Mouse (Mus musculus): ENCODE results near the gene Brpf3.

DNA sequence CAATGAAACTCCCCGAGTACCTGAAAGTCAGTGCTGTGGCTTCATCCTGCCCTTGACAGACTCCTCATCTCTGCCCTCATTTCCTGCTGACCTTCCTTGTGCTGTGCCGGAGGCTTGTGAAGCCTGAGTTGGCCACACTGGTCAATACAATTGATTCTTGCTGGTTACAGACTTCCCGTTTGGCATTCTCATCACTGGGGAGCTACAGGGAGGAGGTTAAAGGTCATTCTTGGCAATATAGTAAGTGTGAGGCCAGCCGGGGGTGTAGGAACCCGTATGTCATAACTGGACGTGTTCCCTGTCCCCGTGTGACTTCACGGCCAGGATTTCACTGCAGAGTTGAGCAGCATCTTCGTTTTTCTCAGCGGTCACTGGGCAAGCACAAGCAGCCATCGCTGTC is 70.9 kb downstream of the Brpf3 start:
- no peak for TF ChIP-seq POLR2A (IDR thresholded peaks at IDR 0.05; ENCODE audit: extremely low read depth, insufficient read depth, low read length)
- TF ChIP-seq CTCF (IDR thresholded peaks at IDR 0.05; ENCODE audit: extremely low read depth, insufficient read depth, low read length), result no peak

All from cortical plate, adult 2 months (tissue).